18 mouse cellular contexts compared by ENCODE assay signal in the genomic region with DNA sequence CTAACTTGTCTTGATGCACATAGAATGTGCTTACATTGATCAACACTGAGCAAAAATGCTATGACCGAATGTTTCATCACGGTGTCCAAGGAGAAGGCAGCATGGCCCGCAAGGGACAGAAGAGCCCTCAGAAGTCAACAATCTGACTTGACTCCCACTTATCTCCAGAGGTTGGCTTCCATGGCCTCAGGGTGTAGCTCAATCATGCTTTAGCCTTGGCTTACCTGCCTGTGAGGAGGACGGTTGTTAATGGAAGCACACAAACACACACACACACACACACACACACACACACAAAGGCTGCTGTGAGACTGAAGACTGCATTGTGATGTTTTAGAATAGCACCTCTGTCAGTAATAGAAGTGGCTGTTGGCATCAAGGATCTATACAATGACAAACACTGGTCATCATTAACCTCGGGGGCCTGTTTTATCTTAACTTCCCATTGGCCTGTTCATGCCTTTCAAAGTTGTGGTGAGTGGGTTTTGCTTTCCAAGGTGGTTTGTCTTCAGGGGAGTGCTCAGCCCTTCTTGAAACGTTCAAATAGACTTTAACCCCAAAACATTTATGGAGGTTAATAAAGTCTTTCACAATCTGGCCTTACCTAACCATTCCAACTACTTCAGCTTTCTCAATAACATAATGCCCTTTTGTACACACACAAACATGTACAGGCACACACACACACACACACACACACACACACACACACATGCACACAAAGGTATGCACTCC.
"Had no signal": no experiment of that assay in that cellular context is flagged by ENCODE, and none has a peak within 500 bp of the region (broad histone marks: within the 10 kb centered on the region; RNA-seq: fewer than 3 reads in every experiment).

No protein-coding gene starts in this region.

- H3K36me3 ChIP-seq: lung, embryonic 15.5 days; midbrain, embryonic 12.5 days; midbrain, embryonic 15.5 days; neural tube, embryonic 13.5 days; neural tube, embryonic 15.5 days had no signal

- H3K9ac ChIP-seq: lung, embryonic 15.5 days; midbrain, embryonic 12.5 days; midbrain, embryonic 15.5 days; neural tube, embryonic 13.5 days; neural tube, embryonic 15.5 days had no signal

- H3K27ac ChIP-seq: lung, embryonic 15.5 days; macrophage; midbrain, embryonic 12.5 days; midbrain, embryonic 15.5 days; neural tube, embryonic 13.5 days; neural tube, embryonic 15.5 days had no signal

- H3K27me3 ChIP-seq: lung, embryonic 15.5 days; megakaryocyte, embryonic 14.5 days; midbrain, embryonic 12.5 days; midbrain, embryonic 15.5 days; neural tube, embryonic 13.5 days; neural tube, embryonic 15.5 days had no signal

- ATAC-seq: lung, postnatal 0 days; midbrain, embryonic 15.5 days had no signal

- DNase-seq: lung, adult 18-20 months; lung, postnatal 14 days; lung, postnatal 36 days; retina, postnatal 1 day; right cerebral cortex, postnatal 4 days; spleen, adult 18-20 months; thymus, adult 18-20 months; thymus, postnatal 14 days; thymus, postnatal 36 days had no signal

- H3K4me1 ChIP-seq: megakaryocyte, embryonic 14.5 days; midbrain, embryonic 12.5 days had no signal

- H3K4me3 ChIP-seq: lung, embryonic 15.5 days; megakaryocyte, embryonic 14.5 days; midbrain, embryonic 12.5 days; midbrain, embryonic 15.5 days; myocyte; neural tube, embryonic 13.5 days; neural tube, embryonic 15.5 days had no signal

- H3K4me2 ChIP-seq: lung, embryonic 15.5 days; midbrain, embryonic 12.5 days; midbrain, embryonic 15.5 days; neural tube, embryonic 13.5 days; neural tube, embryonic 15.5 days had no signal

- H3K9me3 ChIP-seq: lung, embryonic 15.5 days; midbrain, embryonic 12.5 days; midbrain, embryonic 15.5 days; neural tube, embryonic 13.5 days; neural tube, embryonic 15.5 days had no signal
